Mouse (Mus musculus) neural tube, embryonic 11.5 days (tissue): ENCODE measurements around the gene Dhrs1. TPM values are rescaled to one million over a fixed set of nuclear protein-coding genes. Genes with fewer than 3 reads are reported as not detected.

Source experiments
- ATAC-seq: fragments of 200-750 bp; cut with Nextera tagmentation; 2 replicates; pipeline ENCODE4 v1.8.0; 2017; ENCODE audit warnings: moderate number of reproducible peaks, mild to moderate bottlenecking, moderate TSS enrichment, moderate library complexity; ENCODE audit not compliant: insufficient read depth, low FRiP score, low TSS enrichment
- DNase-seq: peaks from one replicate; pipeline ENCODE4 v3.0.0-alpha.2; 2015; ENCODE audit warnings: low spot score
- H3K27ac ChIP-seq: fragments of 300-500 bp; sonication (generic); 2 replicates; pipeline ENCODE4 v1.5.1; 2014; ENCODE audit warnings: low read depth, mild to moderate bottlenecking, low read length
- H3K27me3 ChIP-seq: fragments of 300-500 bp; sonication (generic); 2 replicates; pipeline ENCODE4 v1.6.1; 2014; ENCODE audit warnings: mild to moderate bottlenecking, low read length, mixed read lengths; ENCODE audit not compliant: control insufficient read depth, insufficient read depth
- H3K36me3 ChIP-seq: fragments of 300-500 bp; sonication (generic); 2 replicates; pipeline ENCODE4 v1.6.1; 2014; ENCODE audit warnings: mild to moderate bottlenecking, low read length, moderate library complexity, mixed read lengths; ENCODE audit not compliant: control insufficient read depth, insufficient read depth
- H3K4me1 ChIP-seq: fragments of 300-500 bp; sonication (generic); 2 replicates; pipeline ENCODE4 v1.6.1; 2014; ENCODE audit warnings: low read length, mixed read lengths; ENCODE audit not compliant: control insufficient read depth, insufficient read depth
- H3K4me2 ChIP-seq: fragments of 300-500 bp; sonication (generic); 2 replicates; pipeline ENCODE4 v1.6.1; 2014; ENCODE audit warnings: low read depth, mild to moderate bottlenecking, moderate library complexity
- H3K4me3 ChIP-seq: fragments of 300-500 bp; sonication (generic); 2 replicates; pipeline ENCODE4 v1.5.1; 2014; ENCODE audit warnings: low read depth, low read length
- H3K9ac ChIP-seq: fragments of 300-500 bp; sonication (generic); 2 replicates; pipeline ENCODE4 v1.6.1; 2014; ENCODE audit warnings: mild to moderate bottlenecking, low read length
- H3K9me3 ChIP-seq: fragments of 300-500 bp; sonication (generic); 2 replicates; pipeline ENCODE4 v1.6.1; 2016; ENCODE audit warnings: low read length; ENCODE audit not compliant: control insufficient read depth
- WGBS: fragments of 180-500 bp; shearing (Covaris S2); extraction: QIAGEN DNeasy Blood & Tissue Kit; methylation state at CpG from one replicate; pipeline ENCODE4 v1.1.7; 2014; 5-methylcytosine and 5-hydroxymethylcytosine counted together
- polyA plus RNA-seq: library from polyadenylated mRNA; unstranded; fragments of >200 nt; fragmentation: Nextera tagmentation; extraction: Ambion mirVana; gene quantifications from 2 replicates; pipeline ENCODE4 v1.2.1, GENCODE M21; 2014

Gene Dhrs1
- polyA plus RNA-seq: 68.6 and 76.8 TPM in 2 replicates

DNA sequence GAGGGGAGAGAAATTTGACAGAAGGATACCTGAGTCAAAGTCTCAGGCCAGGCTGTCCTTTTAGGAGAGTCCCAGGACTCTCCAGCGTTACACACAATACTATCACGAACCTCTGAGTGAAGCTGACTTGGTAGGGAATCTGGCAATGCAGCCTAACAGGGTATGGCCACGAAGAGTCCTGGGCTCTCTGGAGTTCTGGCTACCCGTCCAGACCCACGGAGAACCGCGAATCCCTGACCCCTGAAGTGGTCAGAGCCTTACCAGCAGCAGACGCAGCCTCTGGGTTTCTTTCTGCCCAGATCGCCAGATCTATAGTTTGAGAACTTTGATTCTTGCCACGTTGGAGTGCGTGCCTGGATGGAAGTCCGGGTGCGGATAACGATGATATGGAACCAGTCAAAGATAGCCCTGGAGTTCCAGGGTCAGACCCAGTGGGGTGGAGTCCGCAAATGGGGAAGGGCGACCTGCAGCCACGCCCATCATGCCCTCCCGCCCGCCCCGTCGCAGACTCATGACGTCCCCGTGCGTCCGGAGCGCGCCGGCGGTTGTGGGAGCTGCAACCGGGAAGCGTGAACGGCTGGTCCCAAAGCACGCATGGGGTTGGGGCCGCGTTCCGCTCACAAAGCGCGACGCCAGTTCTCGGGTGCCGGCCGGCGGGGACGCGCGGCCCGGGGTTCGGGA lies at the start of gene Dhrs1, which contains the start of gene Nop9:
Gene Dhrs1 (minus strand): TSS at position 511 of the 681 bp plus-strand sequence.
Gene Nop9 (plus strand): TSS at position 514 of the 681 bp plus-strand sequence.
- DNase-seq (peak; percentile 85), ATAC-seq (peak; percentile 74)
- H3K27ac ChIP-seq: 0 out of 2 replicates have a peak within 1 kb of the TSS, but pooled peaks have one; percentile 53
- no peaks in the 10 kb centered on the region for H3K9me3 ChIP-seq
- H3K9ac ChIP-seq: peak within 1 kb of the TSS; percentile 79
- peak within 1 kb of the TSS; percentile 93 for H3K4me2 ChIP-seq
- H3K36me3 ChIP-seq: peaks cover 4% of the 10 kb centered on the region; the same call in 1 of the 2 replicates
- H3K4me3 ChIP-seq: peak within 1 kb of the TSS; percentile 90
- 3% methylated on average over 48 of the region's 48 CpGs for WGBS
- peaks cover 12% of the 10 kb centered on the region for H3K4me1 ChIP-seq
- H3K27me3 ChIP-seq: no peaks in the 10 kb centered on the region

DNA sequence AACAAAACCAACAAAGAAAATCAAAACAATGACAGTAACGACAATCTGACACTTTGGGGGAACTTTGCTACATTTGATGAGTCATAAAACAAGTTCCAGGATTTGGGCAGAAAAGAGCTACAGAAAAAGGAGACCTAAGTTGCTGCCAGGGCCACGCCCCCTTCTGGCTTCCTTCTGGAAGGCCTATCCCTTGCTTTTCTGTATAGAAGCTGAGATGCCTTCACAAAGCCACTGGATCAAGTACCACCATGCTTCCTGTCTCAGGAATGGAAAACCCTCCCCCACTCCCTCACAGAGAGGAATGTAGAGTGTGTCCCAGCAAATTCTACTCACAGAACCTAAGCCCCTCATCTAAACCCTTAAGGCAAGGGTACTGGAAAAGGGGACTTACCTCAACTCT lies 48.5 kb upstream of the Dhrs1 start:
- Histone ChIP-seq H3K9me3 (no peaks in the 10 kb centered on the region), H3K27ac (no peak overlapping the region), H3K4me1 (no peaks in the 10 kb centered on the region), H3K27me3 (peaks cover 8% of the 10 kb centered on the region), H3K36me3 (no peaks in the 10 kb centered on the region), H3K4me3 (no peak overlapping the region), H3K4me2 (no peak overlapping the region), H3K9ac (no peak overlapping the region)
- no peak for ATAC-seq
- no peak for DNase-seq
- 74% methylated on average over 2 of the region's 2 CpGs for WGBS

DNA sequence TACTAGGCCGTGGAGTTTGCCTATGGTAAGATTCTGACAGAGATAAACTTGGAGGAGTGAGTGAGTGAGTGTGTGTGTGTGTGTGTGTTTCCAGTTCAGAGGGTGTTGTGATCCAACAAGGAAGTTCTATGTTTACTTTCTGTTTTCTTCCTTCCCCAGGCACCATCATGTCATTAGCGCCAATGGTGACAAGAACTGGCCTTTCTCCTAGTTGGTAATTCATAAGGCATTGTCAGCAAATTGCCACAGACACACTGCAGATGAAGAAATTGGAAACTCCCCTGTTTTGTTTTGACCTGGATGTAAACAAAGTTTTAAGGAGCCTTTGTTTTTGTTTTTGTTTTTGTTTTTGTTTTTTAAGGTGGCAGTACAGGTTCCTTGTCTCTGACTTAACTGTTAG lies 48.0 kb upstream of the Dhrs1 start:
- Histone ChIP-seq H3K36me3 (no peaks in the 10 kb centered on the region), H3K9ac (no peak overlapping the region), H3K9me3 (no peaks in the 10 kb centered on the region), H3K27me3 (peaks cover 13% of the 10 kb centered on the region), H3K4me1 (no peaks in the 10 kb centered on the region; the same call in 1 of the 2 replicates), H3K27ac (no peak overlapping the region), H3K4me2 (no peak overlapping the region), H3K4me3 (no peak overlapping the region)
- DNase-seq: no peak
- no peak for ATAC-seq
- WGBS: 71% methylated on average over 2 of the region's 2 CpGs

DNA sequence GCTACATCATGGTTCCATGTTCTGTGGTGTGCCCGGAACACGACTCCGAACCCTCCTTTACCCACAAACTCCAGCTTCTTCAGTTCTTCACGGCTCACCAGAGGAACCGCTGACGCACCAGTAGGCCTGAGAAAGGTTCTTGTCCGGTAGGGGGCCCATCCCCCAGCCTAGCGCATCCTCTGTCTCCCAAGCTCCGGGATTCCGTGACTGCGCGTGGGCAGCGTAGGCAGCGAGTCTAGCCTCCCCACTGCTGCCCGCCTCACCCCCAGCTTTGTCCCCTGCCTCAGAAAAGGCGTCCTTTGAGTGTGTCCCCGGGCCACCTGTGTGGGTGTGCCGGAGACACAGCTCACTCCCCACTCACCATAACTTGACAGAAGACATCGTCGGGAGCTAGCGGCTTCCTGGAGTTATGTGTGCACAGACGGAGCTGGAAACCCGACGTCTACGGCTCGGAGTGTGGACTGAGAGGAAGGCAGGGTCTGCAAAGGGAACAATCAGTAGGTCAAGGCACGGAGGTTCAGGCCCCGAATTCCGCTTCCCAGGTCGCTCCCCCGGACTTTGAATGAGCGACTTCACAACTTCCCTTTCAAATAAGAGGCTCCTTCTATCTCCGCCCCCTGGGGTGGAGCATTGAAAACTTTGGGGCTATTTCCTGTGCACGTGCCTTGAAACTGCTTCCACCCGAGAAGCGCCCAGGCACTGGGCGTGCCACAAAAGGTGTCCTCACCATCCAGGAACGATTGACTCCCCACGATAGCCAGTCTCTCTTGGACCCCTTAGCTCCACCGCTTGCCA lies 43.0 kb upstream of the Dhrs1 start, which contains the start of gene Ripk3:
Gene Ripk3 (minus strand): TSS at position 610 of the 795 bp plus-strand sequence.
- peak; percentile 32 for DNase-seq
- Histone ChIP-seq H3K36me3 (no peaks in the 10 kb centered on the region), H3K4me1 (no peaks in the 10 kb centered on the region; the same call in 1 of the 2 replicates), H3K4me2 (peak within 1 kb of the TSS; percentile 52), H3K9ac (peak within 1 kb of the TSS; percentile 32; the same call in 1 of the 2 replicates), H3K27me3 (peaks cover 51% of the 10 kb centered on the region), H3K27ac (no peak within 1 kb of the TSS), H3K4me3 (peak within 1 kb of the TSS; percentile 29), H3K9me3 (no peaks in the 10 kb centered on the region)
- ATAC-seq: no peak
- WGBS: 4% methylated on average over 40 of the region's 40 CpGs

DNA sequence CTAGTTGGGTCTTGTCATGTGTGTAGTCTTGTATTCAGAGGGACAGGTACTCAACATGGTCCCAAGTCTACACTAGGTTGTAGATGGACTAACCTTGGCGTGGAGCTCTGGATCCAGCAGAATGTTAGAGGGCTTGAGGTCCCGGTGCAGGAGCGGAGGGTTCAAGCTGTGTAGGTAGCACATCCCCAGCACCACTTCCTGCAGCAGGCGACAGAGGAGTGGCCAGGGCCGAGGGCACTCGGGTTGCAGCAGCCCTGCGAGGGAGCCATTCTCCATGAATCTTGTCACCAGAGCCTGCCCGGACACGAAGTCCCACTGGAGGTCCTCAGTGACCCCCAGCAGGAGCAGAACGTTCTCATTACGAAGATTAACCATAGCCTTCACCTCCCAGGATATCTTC lies 42.2 kb upstream of the Dhrs1 start:
- Histone ChIP-seq H3K9me3 (no peaks in the 10 kb centered on the region), H3K27ac (no peak overlapping the region), H3K27me3 (peaks cover 58% of the 10 kb centered on the region), H3K4me2 (peak overlapping the region; percentile 52; the same call in 1 of the 2 replicates), H3K4me1 (no peaks in the 10 kb centered on the region; the same call in 1 of the 2 replicates), H3K9ac (no peak overlapping the region), H3K36me3 (no peaks in the 10 kb centered on the region), H3K4me3 (no peak overlapping the region; the same call in 1 of the 2 replicates)
- 37% methylated on average over 11 of the region's 11 CpGs for WGBS
- DNase-seq: no peak
- no peak for ATAC-seq

DNA sequence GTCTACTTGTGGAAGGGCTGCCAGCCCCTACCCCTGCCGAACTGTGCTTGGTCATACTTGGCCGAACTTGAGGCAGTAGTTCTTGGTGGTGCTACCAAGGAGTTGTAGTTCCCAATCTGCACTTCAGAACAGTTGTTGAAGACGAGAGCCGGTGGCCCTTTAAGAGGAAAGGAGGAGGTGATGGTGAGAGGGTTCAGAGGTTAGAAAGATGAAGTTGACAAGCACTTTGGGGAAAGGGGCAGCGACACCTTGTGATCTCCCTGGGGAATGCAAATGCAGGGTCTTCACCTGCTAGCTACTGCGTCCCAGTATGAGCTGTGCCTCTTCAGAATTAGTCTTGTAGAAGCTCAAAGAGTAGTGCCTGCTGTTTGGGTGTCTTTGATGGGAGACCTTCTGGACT lies 39.7 kb upstream of the Dhrs1 start:
- ATAC-seq: no peak
- Histone ChIP-seq H3K4me3 (no peak overlapping the region), H3K27me3 (peaks cover 70% of the 10 kb centered on the region), H3K4me1 (peaks cover 5% of the 10 kb centered on the region; the same call in 1 of the 2 replicates), H3K9me3 (no peaks in the 10 kb centered on the region), H3K9ac (no peak overlapping the region), H3K27ac (no peak overlapping the region), H3K36me3 (no peaks in the 10 kb centered on the region), H3K4me2 (no peak overlapping the region)
- DNase-seq: no peak
- 31% methylated on average over 6 of the region's 6 CpGs for WGBS

DNA sequence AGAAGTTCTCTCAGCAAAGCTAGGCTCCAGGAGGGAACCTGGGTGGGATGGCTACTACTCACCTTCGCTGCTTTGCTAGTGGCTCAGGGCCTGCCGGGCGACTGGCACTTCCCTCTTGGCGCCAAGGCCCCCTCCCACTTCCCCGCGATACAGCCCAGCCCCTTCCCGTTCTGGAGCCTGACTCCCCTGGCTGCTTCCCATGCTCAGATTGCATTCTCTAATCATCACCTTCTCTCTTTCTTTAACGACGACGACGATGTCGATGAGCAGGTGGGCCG lies 38.4 kb upstream of the Dhrs1 start, which contains the start of gene Adcy4:
Gene Adcy4 (minus strand): TSS at position 138 of the 278 bp plus-strand sequence.
- H3K27ac ChIP-seq: no peak within 1 kb of the TSS
- H3K36me3 ChIP-seq: no peaks in the 10 kb centered on the region
- 4% methylated on average over 13 of the region's 13 CpGs for WGBS
- peak within 1 kb of the TSS; percentile 34 for H3K4me3 ChIP-seq
- peak within 1 kb of the TSS; percentile 37 for H3K9ac ChIP-seq
- DNase-seq (no peak), ATAC-seq (no peak)
- peaks cover 64% of the 10 kb centered on the region for H3K27me3 ChIP-seq
- peaks cover 5% of the 10 kb centered on the region; the same call in 1 of the 2 replicates for H3K4me1 ChIP-seq
- H3K4me2 ChIP-seq: peak within 1 kb of the TSS; percentile 39
- H3K9me3 ChIP-seq: no peaks in the 10 kb centered on the region

DNA sequence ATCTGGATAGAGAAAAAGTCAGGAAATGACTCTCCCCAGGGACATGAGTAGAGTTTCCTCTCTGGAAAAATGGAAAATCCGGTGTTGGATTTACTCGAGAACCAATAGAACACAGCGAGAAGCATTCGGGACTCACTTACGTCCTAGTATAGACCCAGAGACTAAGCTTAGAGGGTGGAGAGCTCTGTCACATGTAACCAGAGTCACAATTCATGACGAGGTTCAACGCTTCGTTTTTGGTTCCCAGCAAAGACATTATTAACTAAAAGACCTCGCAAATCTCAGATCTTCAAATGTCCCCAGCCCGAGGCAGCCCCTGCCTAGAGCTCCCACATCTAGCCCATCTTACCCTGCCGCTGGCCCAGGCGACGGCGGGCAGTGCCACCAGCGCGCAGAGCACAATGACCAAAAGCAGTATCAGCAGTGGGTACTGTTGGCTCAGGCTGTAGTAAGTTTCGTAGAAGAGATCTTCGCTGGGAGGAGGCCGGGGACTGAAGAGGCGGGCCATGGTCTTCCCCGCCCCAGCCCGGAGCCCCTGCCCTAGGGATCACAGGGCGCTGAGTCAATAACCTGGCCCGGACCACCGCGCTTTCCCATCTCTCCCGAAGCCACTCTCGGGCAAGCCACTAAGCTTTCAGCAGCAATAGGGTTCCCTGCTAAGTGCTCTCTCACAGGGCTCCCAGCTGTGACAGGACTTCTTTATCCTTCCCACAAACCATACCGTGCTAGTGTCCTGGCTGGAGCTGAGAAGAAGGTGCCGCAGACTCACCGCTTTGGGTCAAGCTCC lies 37.9 kb upstream of the Dhrs1 start:
- H3K9me3 ChIP-seq: no peaks in the 10 kb centered on the region
- peak overlapping the region; percentile 34 for H3K4me3 ChIP-seq
- peak overlapping the region; percentile 37 for H3K9ac ChIP-seq
- H3K27me3 ChIP-seq: peaks cover 59% of the 10 kb centered on the region
- no peaks in the 10 kb centered on the region for H3K36me3 ChIP-seq
- ATAC-seq (no peak), DNase-seq (peak; percentile 35)
- WGBS: 1% methylated on average over 31 of the region's 31 CpGs
- peak overlapping the region; percentile 39 for H3K4me2 ChIP-seq
- H3K4me1 ChIP-seq: peaks cover 5% of the 10 kb centered on the region; the same call in 1 of the 2 replicates
- no peak overlapping the region for H3K27ac ChIP-seq
